Mouse (Mus musculus) heart, embryonic 14.5 days (tissue): ENCODE measurements at regions not wholly inside any gene's neighbourhood (a gene's known extent, or its start where the extent isn't known, plus 50 kb on each side); places are given as distances from the start of the nearest gene placed in this dataset.

Experiments used
- ATAC-seq: fragments of 200-750 bp; cut with Nextera tagmentation; 2 replicates; pipeline ENCODE4 v1.8.0; 2017; ENCODE audit warnings: low read depth, moderate TSS enrichment; ENCODE audit not compliant: insufficient number of reproducible peaks, insufficient read depth, low FRiP score
- H3K27ac ChIP-seq, 2 experiments: fragments of 200-500 bp in 1 of 2; fragments of 300-500 bp in 1 of 2; sonication (generic) in 1 of 2; replicated peaks in 1 of 2; 2 replicates each; pipeline ENCODE4 v1.5.1; 2012 to 2014; ENCODE audit warnings: low read depth in 2 of 2, low read length in 2 of 2, control low read depth in 1 of 2, mild to moderate bottlenecking in 1 of 2, mixed read lengths in 1 of 2; ENCODE audit not compliant: control insufficient read depth in 1 of 2, insufficient read depth in 1 of 2
- H3K27me3 ChIP-seq: fragments of 300-500 bp; sonication (generic); 2 replicates; pipeline ENCODE4 v1.6.1; 2014; ENCODE audit warnings: mild to moderate bottlenecking, low read length, control low read depth; ENCODE audit not compliant: control insufficient read depth, insufficient read depth
- H3K36me3 ChIP-seq: fragments of 300-500 bp; sonication (generic); 2 replicates; pipeline ENCODE4 v1.6.1; 2014; ENCODE audit warnings: mild to moderate bottlenecking, control low read depth, low read length, mixed read lengths; ENCODE audit not compliant: control insufficient read depth, insufficient read depth
- H3K4me1 ChIP-seq, 2 experiments: fragments of 200-500 bp in 1 of 2; fragments of 300-500 bp in 1 of 2; sonication (generic) in 1 of 2; 2 replicates each; pipeline ENCODE4 v1.6.1; 2012 to 2014; ENCODE audit warnings: low read length in 2 of 2, control low read depth in 1 of 2, mixed read lengths in 1 of 2; ENCODE audit not compliant: control insufficient read depth in 2 of 2, insufficient read depth in 2 of 2
- H3K4me2 ChIP-seq: fragments of 300-500 bp; sonication (generic); 2 replicates; pipeline ENCODE4 v1.6.1; 2014; ENCODE audit warnings: mild to moderate bottlenecking, low read length
- H3K4me3 ChIP-seq, 2 experiments: fragments of 200-500 bp in 1 of 2; fragments of 300-500 bp in 1 of 2; sonication (generic) in 1 of 2; 2 replicates each; pipeline ENCODE4 v1.5.1; 2012 to 2014; ENCODE audit warnings: low read length in 2 of 2, mild to moderate bottlenecking in 2 of 2, control low read depth in 1 of 2, low read depth in 1 of 2, moderate library complexity in 1 of 2; ENCODE audit not compliant: control insufficient read depth in 1 of 2, insufficient read depth in 1 of 2
- H3K9ac ChIP-seq: fragments of 300-500 bp; sonication (generic); 2 replicates; pipeline ENCODE4 v1.6.1; 2014; ENCODE audit warnings: mild to moderate bottlenecking, low read length
- H3K9me3 ChIP-seq: fragments of 300-500 bp; sonication (generic); 2 replicates; pipeline ENCODE4 v1.6.1; 2016; ENCODE audit warnings: low read length, control low read depth; ENCODE audit not compliant: control insufficient read depth
- WGBS: fragments of 180-500 bp; shearing (Covaris S2); extraction: QIAGEN DNeasy Blood & Tissue Kit; methylation state at CpG from one replicate; pipeline ENCODE4 v1.1.7; 2014; 5-methylcytosine and 5-hydroxymethylcytosine counted together

DNA sequence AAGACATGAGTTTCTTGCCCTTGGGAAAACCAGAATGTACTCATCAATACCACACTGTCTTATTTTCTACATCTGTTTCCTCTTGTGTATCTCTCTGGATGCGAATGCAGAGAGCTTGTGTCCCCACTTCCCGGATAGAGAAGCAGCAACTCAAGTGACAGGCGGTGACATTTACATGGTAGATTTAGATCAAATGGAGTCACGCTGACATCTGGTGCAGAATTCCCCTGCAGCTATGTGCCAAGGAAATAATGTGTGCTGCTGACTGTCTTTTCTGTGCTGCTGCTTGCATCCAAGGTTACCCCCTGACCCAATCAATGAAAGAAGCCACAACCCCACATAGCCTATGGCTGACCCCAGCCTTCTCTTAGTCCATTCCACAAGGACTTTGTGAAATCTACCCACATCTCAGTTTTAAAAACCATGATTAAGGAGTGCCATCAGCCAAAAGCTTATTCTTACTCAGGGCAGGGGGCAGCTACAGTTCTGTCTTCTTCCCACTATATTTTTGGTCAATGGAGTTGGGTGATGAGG, 69.2 kb upstream of the Sstr4 start:
- H3K36me3 ChIP-seq, result no peaks in the 10 kb centered on the region
- H3K4me3 ChIP-seq, result no peak overlapping the region
- H3K4me2 ChIP-seq, result no peak overlapping the region
- 68% methylated on average over 4 of the region's 4 CpGs for WGBS
- no peaks in the 10 kb centered on the region for H3K9me3 ChIP-seq
- H3K27ac ChIP-seq, result no peak overlapping the region
- ATAC-seq, result no peak
- no peak overlapping the region for H3K9ac ChIP-seq
- no peaks in the 10 kb centered on the region for H3K4me1 ChIP-seq
- no peaks in the 10 kb centered on the region for H3K27me3 ChIP-seq

DNA sequence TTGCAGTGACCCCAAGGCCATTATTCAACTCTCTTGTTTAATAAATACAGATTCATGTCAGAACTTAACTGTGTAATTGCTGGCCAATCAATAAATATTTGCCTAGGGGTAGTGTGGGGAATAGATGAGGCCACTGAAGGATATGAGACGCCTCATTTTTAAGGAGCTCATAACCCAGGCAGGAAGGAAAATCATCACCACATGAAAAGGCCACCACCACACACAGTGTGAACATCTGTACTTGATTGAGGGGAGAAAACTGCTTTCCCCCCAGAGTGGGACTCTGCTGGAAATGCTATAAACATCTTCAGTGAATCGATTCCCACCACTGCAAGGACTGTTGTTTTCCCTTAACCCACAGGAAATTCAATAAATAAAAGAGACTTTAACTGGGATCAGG, 68.7 kb upstream of the Sstr4 start:
- no peak for ATAC-seq
- Histone ChIP-seq H3K9me3 (no peaks in the 10 kb centered on the region), H3K4me3 (no peak overlapping the region), H3K27ac (no peak overlapping the region), H3K4me1 (no peaks in the 10 kb centered on the region), H3K9ac (no peak overlapping the region), H3K4me2 (no peak overlapping the region), H3K27me3 (no peaks in the 10 kb centered on the region), H3K36me3 (no peaks in the 10 kb centered on the region)
- 65% methylated on average over 2 of the region's 2 CpGs for WGBS

DNA sequence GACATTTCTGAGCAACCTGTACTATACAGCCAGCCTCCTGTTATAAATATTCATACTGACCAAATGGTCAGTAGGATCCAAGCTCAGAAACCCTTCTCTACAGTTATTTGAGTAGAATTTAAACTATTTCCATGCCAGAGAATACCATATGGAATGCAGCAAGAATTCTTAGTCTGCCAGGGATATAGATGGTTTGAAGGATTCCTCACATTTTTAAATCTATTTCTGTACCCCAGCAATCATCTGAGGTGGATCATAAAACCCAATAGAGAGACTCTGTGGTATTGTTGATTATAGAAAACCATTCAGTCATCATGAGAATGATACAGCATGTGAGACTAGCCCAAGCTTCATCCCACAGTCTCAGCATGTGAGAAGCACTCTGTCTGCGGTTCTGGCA, 67.6 kb upstream of the Sstr4 start:
- Histone ChIP-seq H3K4me3 (no peak overlapping the region), H3K4me2 (no peak overlapping the region), H3K9me3 (no peaks in the 10 kb centered on the region), H3K27ac (no peak overlapping the region), H3K27me3 (no peaks in the 10 kb centered on the region), H3K4me1 (no peaks in the 10 kb centered on the region), H3K36me3 (no peaks in the 10 kb centered on the region), H3K9ac (no peak overlapping the region)
- WGBS, result 70% methylated on average over 1 of the region's 1 CpGs
- no peak for ATAC-seq

DNA sequence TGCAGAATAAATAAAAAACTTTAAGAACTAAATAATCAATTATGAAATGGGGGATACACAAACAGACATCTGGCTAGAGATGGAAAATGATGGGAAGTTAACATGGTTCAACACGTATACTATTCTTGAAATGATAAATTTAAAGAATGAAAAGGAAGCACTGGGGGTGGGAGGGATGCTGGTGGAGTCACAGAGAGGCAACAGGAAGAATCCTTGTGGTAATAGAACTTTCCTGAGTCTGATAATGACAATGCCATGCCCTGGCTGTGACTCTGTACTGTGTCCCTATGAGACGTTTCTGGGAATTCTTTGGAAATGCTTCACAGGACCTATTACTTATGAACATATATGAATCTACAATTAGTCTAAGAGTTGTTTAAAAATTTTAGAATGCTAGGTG, 64.8 kb upstream of the Sstr4 start:
- Histone ChIP-seq H3K36me3 (no peaks in the 10 kb centered on the region), H3K4me2 (no peak overlapping the region), H3K9ac (no peak overlapping the region), H3K4me3 (no peak overlapping the region), H3K9me3 (no peaks in the 10 kb centered on the region), H3K27me3 (no peaks in the 10 kb centered on the region), H3K4me1 (no peaks in the 10 kb centered on the region), H3K27ac (no peak overlapping the region)
- 50% methylated on average over 2 of the region's 2 CpGs for WGBS
- ATAC-seq, result no peak

DNA sequence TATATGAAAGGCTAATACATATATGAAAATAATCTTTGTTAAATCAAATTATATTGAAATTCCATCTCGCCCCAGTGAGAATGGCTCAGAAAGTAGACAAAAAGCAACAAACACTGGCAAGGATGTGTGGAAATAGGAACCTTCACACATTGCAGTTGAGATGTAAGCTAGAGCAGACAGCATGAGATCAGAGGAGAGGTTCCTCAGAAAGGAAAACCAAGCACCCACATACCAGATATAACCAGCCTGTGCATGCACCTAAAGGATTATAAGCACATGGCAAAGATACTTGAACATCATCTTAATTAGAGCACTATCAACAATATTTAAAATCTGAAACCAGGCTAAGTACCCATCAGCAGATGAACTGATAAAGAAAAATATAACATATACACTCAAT, 60.6 kb upstream of the Sstr4 start:
- no peaks in the 10 kb centered on the region for H3K36me3 ChIP-seq
- H3K9me3 ChIP-seq, result no peaks in the 10 kb centered on the region
- no peaks in the 10 kb centered on the region for H3K4me1 ChIP-seq
- ATAC-seq, result no peak
- no peaks in the 10 kb centered on the region for H3K27me3 ChIP-seq
- no peak overlapping the region for H3K27ac ChIP-seq
- 82% methylated on average over 1 of the region's 1 CpGs for WGBS
- H3K4me2 ChIP-seq, result no peak overlapping the region
- no peak overlapping the region for H3K4me3 ChIP-seq
- no peak overlapping the region for H3K9ac ChIP-seq

DNA sequence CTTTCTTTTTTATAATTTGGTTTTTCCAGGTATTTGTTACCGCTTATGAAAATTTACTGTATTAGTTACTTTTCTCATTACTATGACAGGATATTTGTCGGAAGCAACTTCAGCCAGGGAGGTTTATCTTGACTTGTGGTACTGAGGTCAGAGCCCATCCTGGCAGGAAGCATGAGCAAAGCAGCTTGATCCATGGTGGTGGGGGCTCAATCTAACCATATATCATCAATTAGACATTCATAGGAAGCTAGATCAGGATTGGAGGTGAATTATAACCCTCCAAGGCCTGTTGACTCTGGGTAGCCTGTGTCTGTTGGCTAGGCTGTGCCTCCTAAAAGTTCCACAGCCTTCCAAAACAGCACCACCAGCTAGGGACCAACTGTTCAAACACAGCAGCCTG, 58.5 kb upstream of the Sstr4 start:
- no peak overlapping the region for H3K9ac ChIP-seq
- no peaks in the 10 kb centered on the region for H3K27me3 ChIP-seq
- H3K4me1 ChIP-seq, result no peaks in the 10 kb centered on the region
- 86% methylated on average over 2 of the region's 2 CpGs for WGBS
- ATAC-seq, result no peak
- H3K4me3 ChIP-seq, result no peak overlapping the region
- H3K4me2 ChIP-seq, result no peak overlapping the region
- H3K27ac ChIP-seq, result no peak overlapping the region
- H3K36me3 ChIP-seq, result no peaks in the 10 kb centered on the region
- no peaks in the 10 kb centered on the region for H3K9me3 ChIP-seq

DNA sequence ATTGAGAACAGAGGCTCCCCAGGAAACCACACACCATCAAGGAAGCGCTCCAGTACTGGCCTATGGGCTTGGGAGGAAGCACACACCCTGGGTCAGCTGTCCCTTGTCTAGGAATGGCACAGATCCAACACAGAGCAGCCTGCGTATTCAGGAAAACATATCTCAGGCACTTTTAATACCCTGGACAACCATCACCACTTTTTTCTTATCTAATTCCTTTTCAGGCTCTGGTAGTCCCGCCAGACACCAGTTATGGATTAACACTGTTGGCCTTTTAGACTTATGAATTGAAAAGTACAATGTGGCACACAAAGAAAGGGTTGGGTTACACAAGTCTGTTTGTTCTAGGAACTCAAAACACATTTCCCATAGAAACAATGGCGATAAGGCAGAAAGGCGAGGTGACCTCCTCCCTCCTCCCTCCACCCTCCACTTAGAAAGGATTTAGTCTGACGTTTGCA, 56.8 kb upstream of the Sstr4 start:
- H3K4me3 ChIP-seq, result no peak overlapping the region
- H3K9ac ChIP-seq, result no peak overlapping the region
- H3K27ac ChIP-seq, result peak overlapping the region in 1 of 2 experiments; percentile 45; a peak in 2 of 4 replicates
- no peaks in the 10 kb centered on the region for H3K9me3 ChIP-seq
- 16% methylated on average over 6 of the region's 6 CpGs for WGBS
- no peaks in the 10 kb centered on the region for H3K27me3 ChIP-seq
- H3K4me1 ChIP-seq, result no peaks in the 10 kb centered on the region
- peak; percentile 84 for ATAC-seq
- H3K4me2 ChIP-seq, result no peak overlapping the region
- no peaks in the 10 kb centered on the region for H3K36me3 ChIP-seq

DNA sequence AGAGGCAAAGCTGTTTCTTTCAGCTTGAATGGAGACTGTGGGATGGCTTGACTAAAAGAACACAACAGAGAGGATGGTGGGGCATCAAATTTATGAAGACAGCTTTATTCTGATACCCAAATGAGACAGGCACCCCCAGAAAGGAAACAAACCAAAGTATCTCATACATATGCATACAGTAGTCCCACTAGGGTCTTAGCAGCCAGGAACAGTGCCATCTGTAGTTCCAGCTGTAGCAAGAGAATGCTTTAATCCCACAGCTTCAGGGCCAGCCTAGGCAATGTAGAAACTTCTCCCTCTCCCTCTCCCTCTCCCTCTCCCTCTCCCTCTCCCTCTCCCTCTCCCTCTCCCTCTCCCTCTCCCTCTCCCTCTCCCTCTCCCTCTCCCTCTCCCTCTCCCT, 56.2 kb upstream of the Sstr4 start:
- peak overlapping the region in 1 of 2 experiments; percentile 45; a peak in 2 of 4 replicates for H3K27ac ChIP-seq
- no peaks in the 10 kb centered on the region for H3K27me3 ChIP-seq
- H3K4me3 ChIP-seq, result no peak overlapping the region
- no peak for ATAC-seq
- no peaks in the 10 kb centered on the region for H3K9me3 ChIP-seq
- H3K4me1 ChIP-seq, result no peaks in the 10 kb centered on the region
- H3K36me3 ChIP-seq, result no peaks in the 10 kb centered on the region
- H3K9ac ChIP-seq, result no peak overlapping the region
- no peak overlapping the region for H3K4me2 ChIP-seq
